Mouse (Mus musculus) WW6 (cell line): ENCODE measurements around the gene Ptov1.

Source experiments
- DNase-seq: peaks from one replicate; pipeline ENCODE4 v3.0.0-alpha.2; 2013; ENCODE audit warnings: low read depth, low spot score

The Ptov1 gene

GRCm38 (mm10) chr7:44869697-44870528 is at the start of gene Ptov1:
Gene Ptov1, minus strand, starts transcription at chr7:44869788.
- DNase-seq: peak; percentile 91

- DNase-seq: no peak
Observed at GRCm38 (mm10) chr7:44919127-44919526, 49.5 kb upstream of the Ptov1 start.

GRCm38 (mm10) chr7:44918219-44918618 is 48.6 kb upstream of the Ptov1 start:
- DNase-seq: no peak

GRCm38 (mm10) chr7:44916881-44917280 is 47.3 kb upstream of the Ptov1 start:
- no peak for DNase-seq

- DNase-seq: no peak
Observed at GRCm38 (mm10) chr7:44916191-44916590, 46.6 kb upstream of the Ptov1 start.

GRCm38 (mm10) chr7:44915314-44915713 is 45.7 kb upstream of the Ptov1 start:
- no peak for DNase-seq

GRCm38 (mm10) chr7:44914396-44914795 is 44.8 kb upstream of the Ptov1 start:
- DNase-seq: no peak

GRCm38 (mm10) chr7:44908706-44909476 is 39.3 kb upstream of the Ptov1 start:
- DNase-seq: no peak

GRCm38 (mm10) chr7:44905430-44905829 is 35.8 kb upstream of the Ptov1 start:
- DNase-seq: no peak

- peak; percentile 48 for DNase-seq
Observed at GRCm38 (mm10) chr7:44901230-44901722, 31.7 kb upstream of the Ptov1 start.

- no peak for DNase-seq
Observed at GRCm38 (mm10) chr7:44900632-44901031, 31.0 kb upstream of the Ptov1 start.

- no peak for DNase-seq
Observed at GRCm38 (mm10) chr7:44898607-44899006, 29.0 kb upstream of the Ptov1 start.

- no peak for DNase-seq
Observed at GRCm38 (mm10) chr7:44896499-44896898, 26.9 kb upstream of the Ptov1 start.

GRCm38 (mm10) chr7:44895593-44896434 is 26.2 kb upstream of the Ptov1 start, which contains the start of gene Fuz:
Gene Fuz, plus strand, starts transcription at chr7:44896079.
- peak; percentile 89 for DNase-seq

- no peak for DNase-seq
Observed at GRCm38 (mm10) chr7:44895206-44895592, 25.6 kb upstream of the Ptov1 start.

GRCm38 (mm10) chr7:44894175-44894574 is 24.6 kb upstream of the Ptov1 start:
- no peak for DNase-seq

GRCm38 (mm10) chr7:44893197-44893596 is 23.6 kb upstream of the Ptov1 start:
- DNase-seq: no peak

GRCm38 (mm10) chr7:44892276-44892921 is 22.8 kb upstream of the Ptov1 start, which contains the start of gene Med25:
Gene Med25, minus strand, starts transcription at chr7:44892712.
- DNase-seq: peak; percentile 75

- no peak for DNase-seq
Observed at GRCm38 (mm10) chr7:44891611-44892010, 22.0 kb upstream of the Ptov1 start.

- no peak for DNase-seq
Observed at GRCm38 (mm10) chr7:44890737-44891136, 21.1 kb upstream of the Ptov1 start.

GRCm38 (mm10) chr7:44890180-44890579 is 20.6 kb upstream of the Ptov1 start:
- no peak for DNase-seq
